Mouse (Mus musculus) hindbrain, embryonic 14.5 days (tissue): ENCODE results near the gene Tjp2. TPM values are rescaled to one million over a fixed set of nuclear protein-coding genes. Genes with fewer than 3 reads are reported as not detected.

ENCODE experiments used
- ATAC-seq: fragments of 200-750 bp; cut with Nextera tagmentation; 2 replicates; pipeline ENCODE4 v1.8.0; 2017; ENCODE audit warnings: moderate number of reproducible peaks, mild to moderate bottlenecking, moderate TSS enrichment, moderate library complexity; ENCODE audit not compliant: low FRiP score
- DNase-seq: peaks from one replicate; pipeline ENCODE4 v3.0.0-alpha.2; 2015; ENCODE audit warnings: low spot score
- H3K27ac ChIP-seq: fragments of 300-500 bp; sonication (generic); 2 replicates; pipeline ENCODE4 v1.5.1; 2014; ENCODE audit warnings: mild to moderate bottlenecking, moderate library complexity
- H3K27me3 ChIP-seq: fragments of 300-500 bp; sonication (generic); 2 replicates; pipeline ENCODE4 v1.6.1; 2014; ENCODE audit warnings: mild to moderate bottlenecking, low read length, mixed read lengths; ENCODE audit not compliant: control insufficient read depth, insufficient read depth
- H3K36me3 ChIP-seq: fragments of 300-500 bp; sonication (generic); replicated peaks from 2 replicates; pipeline ENCODE4 v1.6.1; 2014; ENCODE audit not compliant: control insufficient read depth, insufficient read depth
- H3K4me1 ChIP-seq: fragments of 300-500 bp; sonication (generic); replicated peaks from 2 replicates; pipeline ENCODE4 v1.6.1; 2014; ENCODE audit warnings: antibody characterized with exemption, low read length, mixed read lengths; ENCODE audit not compliant: control insufficient read depth, insufficient read depth
- H3K4me2 ChIP-seq: fragments of 300-500 bp; sonication (generic); replicated peaks from 2 replicates; pipeline ENCODE4 v1.6.1; 2014; ENCODE audit warnings: mild to moderate bottlenecking, moderate library complexity
- H3K4me3 ChIP-seq: fragments of 300-500 bp; sonication (generic); replicated peaks from 2 replicates; pipeline ENCODE4 v1.5.1; 2014; ENCODE audit warnings: mild to moderate bottlenecking, low read length
- H3K9ac ChIP-seq: fragments of 300-500 bp; sonication (generic); 2 replicates; pipeline ENCODE4 v1.6.1; 2014
- H3K9me3 ChIP-seq: fragments of 300-500 bp; sonication (generic); 2 replicates; pipeline ENCODE4 v1.6.1; 2016; ENCODE audit warnings: low read length; ENCODE audit not compliant: control insufficient read depth
- WGBS: fragments of 180-500 bp; shearing (Covaris S2); extraction: QIAGEN DNeasy Blood & Tissue Kit; methylation state at CpG from one replicate; pipeline ENCODE4 v1.1.7; 2014; 5-methylcytosine and 5-hydroxymethylcytosine counted together
- polyA plus RNA-seq: library from polyadenylated mRNA; unstranded; fragments of >200 nt; fragmentation: Nextera tagmentation; extraction: Ambion mirVana; gene quantifications from 2 replicates; pipeline ENCODE4 v1.2.1, GENCODE M21; 2014

Tjp2 gene
- polyA plus RNA-seq, 1 experiment from 2014 or later, result 12.6 TPM

- H3K9ac ChIP-seq, result no peak overlapping the region
- no peaks in the 10 kb centered on the region for H3K36me3 ChIP-seq
- no peak overlapping the region for H3K4me3 ChIP-seq
- DNase-seq (no peak), ATAC-seq (no peak)
- H3K27ac ChIP-seq, result no peak overlapping the region
- no peaks in the 10 kb centered on the region for H3K4me1 ChIP-seq
- no peak overlapping the region for H3K4me2 ChIP-seq
- no peaks in the 10 kb centered on the region for H3K9me3 ChIP-seq
- WGBS, result 89% methylated on average over 8 of the region's 8 CpGs
- H3K27me3 ChIP-seq, result no peaks in the 10 kb centered on the region
Measured at GRCm38 (mm10) chr19:24075927-24076326, 148.9 kb downstream of the Tjp2 start.

- WGBS, result 49% methylated on average over 4 of the region's 4 CpGs
- H3K4me2 ChIP-seq, result no peak overlapping the region
- ATAC-seq, result no peak
Measured at GRCm38 (mm10) chr19:24073155-24073554, 151.7 kb downstream of the Tjp2 start.

GRCm38 (mm10) chr19:24064348-24064895, 160.4 kb downstream of the Tjp2 start:
- no peak for ATAC-seq
- Histone ChIP-seq H3K27ac (no peak overlapping the region), H3K36me3 (no peaks in the 10 kb centered on the region), H3K9ac (no peak overlapping the region), H3K27me3 (no peaks in the 10 kb centered on the region), H3K4me2 (no peak overlapping the region), H3K4me1 (no peaks in the 10 kb centered on the region), H3K9me3 (peaks cover 8% of the 10 kb centered on the region; the same call in 1 of the 2 replicates), H3K4me3 (no peak overlapping the region)
- DNase-seq, result no peak
- 49% methylated on average over 12 of the region's 12 CpGs for WGBS

More at GRCm38 (mm10) chr19:24073155-24073554, 151.7 kb downstream of the Tjp2 start:
- Histone ChIP-seq H3K4me3 (no peak overlapping the region), H3K27ac (no peak overlapping the region), H3K27me3 (no peaks in the 10 kb centered on the region), H3K9me3 (peaks cover 8% of the 10 kb centered on the region; the same call in 1 of the 2 replicates), H3K9ac (no peak overlapping the region), H3K36me3 (no peaks in the 10 kb centered on the region), H3K4me1 (no peaks in the 10 kb centered on the region)
- DNase-seq, result no peak

- Histone ChIP-seq H3K36me3 (no peaks in the 10 kb centered on the region), H3K9ac (no peak overlapping the region), H3K27me3 (no peaks in the 10 kb centered on the region), H3K4me3 (no peak overlapping the region), H3K27ac (no peak overlapping the region), H3K4me2 (no peak overlapping the region), H3K9me3 (0 out of 2 replicates have a peak, but pooled peaks cover 2% of the 10 kb centered on the region), H3K4me1 (no peaks in the 10 kb centered on the region)
- no peak for ATAC-seq
- WGBS, result 87% methylated on average over 4 of the region's 4 CpGs
- DNase-seq, result no peak
Measured at GRCm38 (mm10) chr19:24063585-24063984, 161.2 kb downstream of the Tjp2 start.

GRCm38 (mm10) chr19:24058851-24059250, 166.0 kb downstream of the Tjp2 start:
- Histone ChIP-seq H3K4me1 (no peaks in the 10 kb centered on the region), H3K36me3 (no peaks in the 10 kb centered on the region), H3K4me2 (no peak overlapping the region), H3K4me3 (no peak overlapping the region), H3K27ac (no peak overlapping the region), H3K9me3 (no peaks in the 10 kb centered on the region), H3K9ac (no peak overlapping the region), H3K27me3 (no peaks in the 10 kb centered on the region)
- ATAC-seq (no peak), DNase-seq (peak; percentile 27)
- 70% methylated on average over 8 of the region's 8 CpGs for WGBS

GRCm38 (mm10) chr19:24058021-24058420, 166.8 kb downstream of the Tjp2 start:
- H3K4me1 ChIP-seq, result no peaks in the 10 kb centered on the region

GRCm38 (mm10) chr19:24056880-24057279, 167.9 kb downstream of the Tjp2 start:
- no peak for ATAC-seq
- no peak overlapping the region for H3K4me2 ChIP-seq
- H3K9me3 ChIP-seq, result no peaks in the 10 kb centered on the region
- H3K4me1 ChIP-seq, result no peaks in the 10 kb centered on the region
- no peaks in the 10 kb centered on the region for H3K27me3 ChIP-seq
- 97% methylated on average over 1 of the region's 1 CpGs for WGBS
- H3K36me3 ChIP-seq, result no peaks in the 10 kb centered on the region
- H3K4me3 ChIP-seq, result no peak overlapping the region
- H3K27ac ChIP-seq, result no peak overlapping the region
- DNase-seq, result no peak
- H3K9ac ChIP-seq, result no peak overlapping the region

More at GRCm38 (mm10) chr19:24058021-24058420, 166.8 kb downstream of the Tjp2 start:
- Histone ChIP-seq H3K27ac (no peak overlapping the region), H3K9ac (no peak overlapping the region), H3K4me2 (no peak overlapping the region), H3K36me3 (no peaks in the 10 kb centered on the region), H3K27me3 (no peaks in the 10 kb centered on the region), H3K4me3 (no peak overlapping the region), H3K9me3 (no peaks in the 10 kb centered on the region)
- WGBS, result 90% methylated on average over 5 of the region's 5 CpGs
- no peak for ATAC-seq
- DNase-seq, result no peak

GRCm38 (mm10) chr19:24054904-24055303, 169.9 kb downstream of the Tjp2 start:
- no peaks in the 10 kb centered on the region for H3K36me3 ChIP-seq
- H3K9me3 ChIP-seq, result no peaks in the 10 kb centered on the region
- H3K27ac ChIP-seq, result no peak overlapping the region
- DNase-seq (no peak), ATAC-seq (no peak)
- H3K4me3 ChIP-seq, result no peak overlapping the region
- no peaks in the 10 kb centered on the region for H3K27me3 ChIP-seq
- no peak overlapping the region for H3K4me2 ChIP-seq
- no peaks in the 10 kb centered on the region for H3K4me1 ChIP-seq
- no peak overlapping the region for H3K9ac ChIP-seq
- WGBS, result 60% methylated on average over 2 of the region's 2 CpGs

- Histone ChIP-seq H3K4me1 (no peaks in the 10 kb centered on the region), H3K4me2 (no peak overlapping the region), H3K4me3 (no peak overlapping the region), H3K9ac (no peak overlapping the region), H3K27ac (no peak overlapping the region), H3K36me3 (no peaks in the 10 kb centered on the region), H3K27me3 (no peaks in the 10 kb centered on the region), H3K9me3 (no peaks in the 10 kb centered on the region)
- WGBS, result 85% methylated on average over 5 of the region's 5 CpGs
- no peak for DNase-seq
- no peak for ATAC-seq
Measured at GRCm38 (mm10) chr19:24054265-24054664, 170.6 kb downstream of the Tjp2 start.

GRCm38 (mm10) chr19:24050514-24050913, 174.3 kb downstream of the Tjp2 start:
- Histone ChIP-seq H3K27ac (no peak overlapping the region), H3K4me2 (no peak overlapping the region), H3K9me3 (no peaks in the 10 kb centered on the region), H3K4me1 (no peaks in the 10 kb centered on the region), H3K9ac (no peak overlapping the region), H3K4me3 (no peak overlapping the region), H3K36me3 (no peaks in the 10 kb centered on the region), H3K27me3 (no peaks in the 10 kb centered on the region)
- ATAC-seq (no peak), DNase-seq (no peak)
- 89% methylated on average over 2 of the region's 2 CpGs for WGBS
